Mouse (Mus musculus) liver, embryonic 14.5 days (tissue): Measurements from ENCODE around the gene Vmn1r8. TPM values are rescaled to one million over a fixed set of nuclear protein-coding genes. Genes with fewer than 3 reads are reported as not detected.

Experiments
- ATAC-seq: fragments of 200-750 bp; cut with Nextera tagmentation; 2 replicates; pipeline ENCODE4 v1.8.0; 2017; ENCODE audit warnings: moderate number of reproducible peaks, mild to moderate bottlenecking, moderate library complexity; ENCODE audit not compliant: insufficient read depth
- DNase-seq, 3 experiments: peaks; one replicate each; pipeline ENCODE4 v3.0.0-alpha.2; 2012 to 2013; ENCODE audit warnings: low read depth in 3 of 3, low spot score in 3 of 3
- H3K27ac ChIP-seq: fragments of 300-500 bp; sonication (generic); 2 replicates; pipeline ENCODE4 v1.5.1; 2014; ENCODE audit warnings: moderate library complexity, mild to moderate bottlenecking, control low read depth, inconsistent platforms
- H3K27me3 ChIP-seq: fragments of 300-500 bp; sonication (generic); 2 replicates; pipeline ENCODE4 v1.6.1; 2014; ENCODE audit warnings: mild to moderate bottlenecking, low read length, moderate library complexity; ENCODE audit not compliant: control insufficient read depth, insufficient read depth
- H3K36me3 ChIP-seq: fragments of 300-500 bp; sonication (generic); replicated peaks from 2 replicates; pipeline ENCODE4 v1.6.1; 2014; ENCODE audit warnings: low read depth; ENCODE audit not compliant: control insufficient read depth, insufficient read depth
- H3K4me1 ChIP-seq, 2 experiments: fragments of 200-500 bp in 1 of 2; fragments of 300-500 bp in 1 of 2; sonication (generic) in 1 of 2; replicated peaks; 2 replicates each; pipeline ENCODE4 v1.6.1; 2012 to 2014; ENCODE audit warnings: antibody characterized with exemption in 1 of 2, inconsistent platforms in 1 of 2, low read length in 1 of 2; ENCODE audit not compliant: control insufficient read depth in 2 of 2, insufficient read depth in 2 of 2
- H3K4me2 ChIP-seq: fragments of 300-500 bp; sonication (generic); 2 replicates; pipeline ENCODE4 v1.6.1; 2014; ENCODE audit warnings: low read depth, mild to moderate bottlenecking, control low read depth, moderate library complexity
- H3K4me3 ChIP-seq, 2 experiments: fragments of 200-500 bp in 1 of 2; fragments of 300-500 bp in 1 of 2; sonication (generic) in 1 of 2; 2 replicates each; pipeline ENCODE4 v1.5.1; 2012 to 2014; ENCODE audit warnings: low read depth in 2 of 2, low read length in 2 of 2, mild to moderate bottlenecking in 2 of 2, control low read depth in 1 of 2, inconsistent platforms in 1 of 2, moderate library complexity in 1 of 2; ENCODE audit not compliant: insufficient read depth in 1 of 2
- H3K9ac ChIP-seq: fragments of 300-500 bp; sonication (generic); replicated peaks from 2 replicates; pipeline ENCODE4 v1.6.1; 2014; ENCODE audit warnings: mild to moderate bottlenecking, control low read depth, moderate library complexity
- H3K9me3 ChIP-seq: fragments of 300-500 bp; sonication (generic); 2 replicates; pipeline ENCODE4 v1.6.1; 2016; ENCODE audit warnings: low read length, mixed read lengths; ENCODE audit not compliant: control insufficient read depth
- CTCF ChIP-seq: IDR thresholded peaks from 2 replicates; pipeline ENCODE4 v1.5.1; 2016; ENCODE audit warnings: antibody characterized with exemption, low read depth, control low read depth
- EP300 ChIP-seq: IDR thresholded peaks from 2 replicates; pipeline ENCODE4 v1.6.1; 2016; ENCODE audit warnings: antibody characterized with exemption, low read depth
- WGBS: fragments of 180-500 bp; shearing (Covaris S2); extraction: QIAGEN DNeasy Blood & Tissue Kit; methylation state at CpG from one replicate; pipeline ENCODE4 v1.1.7; 2014; ENCODE audit not compliant: insufficient replicate concordance; 5-methylcytosine and 5-hydroxymethylcytosine counted together
- polyA plus RNA-seq, 2 experiments: library from polyadenylated mRNA; depleted of rRNA in 1 of 2; stranded (reverse) in 1 of 2; unstranded in 1 of 2; fragments of >200 nt; fragmentation: Nextera tagmentation in 1 of 2; extraction: Ambion mirVana in 1 of 2; gene quantifications; 2 replicates each; pipeline versions ENCODE4 v1.2.1 to v1.2.3; 2012 to 2014

Vmn1r8 gene
- polyA plus RNA-seq, 2 experiments: not detected

- no peak within 1 kb of the TSS for H3K9ac ChIP-seq
- H3K36me3 ChIP-seq: no peaks in the 10 kb centered on the region
- H3K9me3 ChIP-seq: no peaks in the 10 kb centered on the region
- H3K27ac ChIP-seq: no peak within 1 kb of the TSS
- ATAC-seq (no peak), DNase-seq (no peak)
- no peak within 1 kb of the TSS for H3K4me3 ChIP-seq
- no peaks in the 10 kb centered on the region for H3K27me3 ChIP-seq
- WGBS: 54% methylated on average over 2 of the region's 2 CpGs
- H3K4me2 ChIP-seq: no peak within 1 kb of the TSS
- H3K4me1 ChIP-seq: no peaks in the 10 kb centered on the region
- TF ChIP-seq EP300 (no peak), CTCF (no peak)
These were observed 34.4 kb downstream of the Vmn1r8 start, which contains the start of gene Vmn1r9 for GRCm38 (mm10) chr6:57066487-57066886. Vmn1r9 (plus strand) TSS chr6:57066787.

Other genes with a start within 250 kb of the Vmn1r8 start
- 7.3 and 10.6 TPM in 2 replicates for gene Kbtbd2, start 234.5 kb upstream of the Vmn1r8 start, polyA plus RNA-seq (2012; rRNA removed)
- gene Kbtbd2, start 234.5 kb upstream of the Vmn1r8 start, polyA plus RNA-seq (2014; fragmentation: Nextera tagmentation; extraction: Ambion mirVana): 7.3 and 8.7 TPM in 2 replicates
- 11.4 and 15.3 TPM in 2 replicates for gene Fkbp9, start 200.2 kb upstream of the Vmn1r8 start, polyA plus RNA-seq (2012; rRNA removed)
- 19.1 and 20.3 TPM in 2 replicates for gene Fkbp9, start 200.2 kb upstream of the Vmn1r8 start, polyA plus RNA-seq (2014; fragmentation: Nextera tagmentation; extraction: Ambion mirVana)
- 55.6 and 84.0 TPM in 2 replicates for gene Nt5c3, start 108.4 kb upstream of the Vmn1r8 start, polyA plus RNA-seq (2012; rRNA removed)
- gene Nt5c3, start 108.4 kb upstream of the Vmn1r8 start, polyA plus RNA-seq (2014; fragmentation: Nextera tagmentation; extraction: Ambion mirVana): 255 and 257 TPM in 2 replicates
- gene Vmn1r4, start 108.3 kb upstream of the Vmn1r8 start, polyA plus RNA-seq (2012; rRNA removed): 0.10 and 0.13 TPM in 2 replicates
- 0.11 and 0.28 TPM in 2 replicates for gene Vmn1r4, start 108.3 kb upstream of the Vmn1r8 start, polyA plus RNA-seq (2014; fragmentation: Nextera tagmentation; extraction: Ambion mirVana)
- not detected in 2 replicates for gene Vmn1r5, start 62.0 kb upstream of the Vmn1r8 start, polyA plus RNA-seq (2012; rRNA removed)
- gene Vmn1r5, start 62.0 kb upstream of the Vmn1r8 start, polyA plus RNA-seq (2014; fragmentation: Nextera tagmentation; extraction: Ambion mirVana): not detected in 2 replicates
- gene Vmn1r6, start 35.0 kb upstream of the Vmn1r8 start, polyA plus RNA-seq (2012; rRNA removed): not detected in 2 replicates
- not detected in 2 replicates for gene Vmn1r6, start 35.0 kb upstream of the Vmn1r8 start, polyA plus RNA-seq (2014; fragmentation: Nextera tagmentation; extraction: Ambion mirVana)
- not detected in 2 replicates for gene Vmn1r7, start 7.0 kb upstream of the Vmn1r8 start, polyA plus RNA-seq (2012; rRNA removed)
- not detected in 2 replicates for gene Vmn1r7, start 7.0 kb upstream of the Vmn1r8 start, polyA plus RNA-seq (2014; fragmentation: Nextera tagmentation; extraction: Ambion mirVana)
- not detected in 2 replicates for gene Vmn1r9, start 34.5 kb downstream of the Vmn1r8 start, polyA plus RNA-seq (2012; rRNA removed)
- gene Vmn1r9, start 34.5 kb downstream of the Vmn1r8 start, polyA plus RNA-seq (2014; fragmentation: Nextera tagmentation; extraction: Ambion mirVana): 0.01 TPM in 1 of 2 replicates, not detected in the other
- gene Vmn1r10, start 77.2 kb downstream of the Vmn1r8 start, polyA plus RNA-seq (2012; rRNA removed): not detected in 2 replicates
- not detected in 2 replicates for gene Vmn1r10, start 77.2 kb downstream of the Vmn1r8 start, polyA plus RNA-seq (2014; fragmentation: Nextera tagmentation; extraction: Ambion mirVana)
- not detected in 2 replicates for gene Vmn1r11, start 101.2 kb downstream of the Vmn1r8 start, polyA plus RNA-seq (2012; rRNA removed)
- gene Vmn1r11, start 101.2 kb downstream of the Vmn1r8 start, polyA plus RNA-seq (2014; fragmentation: Nextera tagmentation; extraction: Ambion mirVana): not detected in 2 replicates
- not detected in 2 replicates for gene Vmn1r12, start 124.6 kb downstream of the Vmn1r8 start, polyA plus RNA-seq (2012; rRNA removed)
- not detected in 2 replicates for gene Vmn1r12, start 124.6 kb downstream of the Vmn1r8 start, polyA plus RNA-seq (2014; fragmentation: Nextera tagmentation; extraction: Ambion mirVana)
- not detected in 2 replicates for gene Vmn1r13, start 171.0 kb downstream of the Vmn1r8 start, polyA plus RNA-seq (2012; rRNA removed)
- gene Vmn1r13, start 171.0 kb downstream of the Vmn1r8 start, polyA plus RNA-seq (2014; fragmentation: Nextera tagmentation; extraction: Ambion mirVana): not detected in 2 replicates
- not detected in 2 replicates for gene Vmn1r14, start 199.4 kb downstream of the Vmn1r8 start, polyA plus RNA-seq (2012; rRNA removed)
- gene Vmn1r14, start 199.4 kb downstream of the Vmn1r8 start, polyA plus RNA-seq (2014; fragmentation: Nextera tagmentation; extraction: Ambion mirVana): not detected in 2 replicates
- not detected in 2 replicates for gene Vmn1r15, start 225.7 kb downstream of the Vmn1r8 start, polyA plus RNA-seq (2012; rRNA removed)
- gene Vmn1r15, start 225.7 kb downstream of the Vmn1r8 start, polyA plus RNA-seq (2014; fragmentation: Nextera tagmentation; extraction: Ambion mirVana): not detected in 2 replicates